Mouse (Mus musculus): ENCODE results near the gene Tgm2.

Tgm2 gene

GRCm38 (mm10) chr2:158141690-158142440 is 4.4 kb downstream of the Tgm2 start:
- DNase-seq (ENCODE audit: low read depth), result no peak

DNA sequence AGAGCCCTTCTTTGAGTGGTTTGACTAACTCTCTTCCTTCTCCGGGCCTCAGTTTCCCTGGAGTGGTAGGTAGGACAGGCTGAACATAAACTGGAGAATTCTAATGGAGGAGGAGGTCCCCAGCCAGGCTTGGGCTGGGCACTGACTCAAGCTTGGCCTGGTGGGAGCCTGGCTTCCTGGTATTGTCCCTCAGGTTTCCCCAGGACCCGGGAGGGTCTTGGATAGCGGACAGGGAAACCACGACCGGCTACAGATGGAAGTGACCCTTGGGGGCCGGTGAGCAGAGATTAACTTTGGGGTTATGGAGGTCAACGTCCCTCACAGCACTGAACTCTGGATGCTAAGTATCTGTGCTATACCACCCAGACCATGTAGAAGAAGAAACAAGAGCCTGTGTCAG is 5.0 kb downstream of the Tgm2 start:
- DNase-seq (ENCODE audit: low read depth), result no peak

DNA sequence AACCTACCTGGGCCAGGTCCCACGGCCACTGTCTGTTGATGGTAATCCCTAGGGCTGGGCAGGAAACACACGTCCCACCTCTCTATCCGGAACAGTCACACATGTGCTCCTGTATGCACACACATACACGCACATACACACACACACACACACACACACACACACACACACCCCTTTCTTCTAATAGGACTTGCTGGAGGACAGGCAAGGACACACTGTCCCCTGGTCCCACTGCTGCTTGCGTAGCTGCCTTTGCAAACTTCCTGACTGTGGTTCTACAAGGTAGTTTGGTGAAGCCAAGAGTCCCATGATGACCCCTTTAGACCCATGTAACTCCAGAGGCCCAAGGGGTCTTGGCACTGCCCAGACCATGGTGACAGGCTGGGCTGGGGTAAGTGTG is 5.6 kb downstream of the Tgm2 start:
- no peak for DNase-seq (ENCODE audit: low read depth)

GRCm38 (mm10) chr2:158139628-158140027 is 6.6 kb downstream of the Tgm2 start:
- peak; percentile 93 for DNase-seq (ENCODE audit: low read depth)

- no peak for DNase-seq (ENCODE audit: low read depth)
These were observed 7.5 kb downstream of the Tgm2 start for GRCm38 (mm10) chr2:158138778-158139177.

DNA sequence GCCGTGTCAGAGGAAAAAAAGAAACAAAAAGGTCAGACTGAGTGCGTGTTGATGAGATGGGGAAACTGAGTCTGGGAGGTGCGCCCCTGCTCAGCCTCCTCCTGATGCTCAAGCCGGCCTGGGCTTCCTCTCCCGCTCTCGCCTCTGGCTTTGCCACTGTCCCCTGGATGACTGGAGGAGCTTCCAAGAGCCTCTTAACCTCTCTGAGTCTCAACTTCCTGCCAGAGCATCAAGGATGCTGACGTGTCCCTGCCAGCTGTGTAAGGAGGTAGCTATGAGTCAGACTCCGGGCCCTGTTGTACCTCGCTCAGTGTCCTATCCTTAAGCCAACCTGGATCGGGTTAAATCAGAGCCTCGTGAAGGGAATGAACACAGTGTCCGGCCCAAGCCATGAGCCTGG is 8.5 kb downstream of the Tgm2 start:
- DNase-seq (ENCODE audit: low read depth), result peak; percentile 39

DNA sequence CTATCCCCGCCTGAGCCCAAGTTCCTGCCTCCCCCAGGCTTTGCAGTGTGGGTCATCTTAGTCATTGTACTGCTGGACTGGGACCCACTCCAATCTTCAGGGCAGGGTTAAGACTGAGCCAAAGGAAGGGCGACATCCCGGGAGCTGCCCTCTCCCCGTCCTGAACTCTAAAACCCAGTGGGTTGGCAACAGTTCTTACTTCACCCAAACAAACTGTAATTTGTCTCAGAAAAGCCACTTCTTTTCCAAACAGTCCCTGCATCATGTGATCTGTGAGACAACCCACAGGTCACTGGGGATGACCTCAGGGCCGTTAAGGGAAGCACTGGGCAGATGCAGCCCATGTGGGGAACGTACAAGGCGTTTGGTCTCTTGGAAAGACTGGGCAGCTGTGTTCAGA is 10.0 kb downstream of the Tgm2 start:
- DNase-seq (ENCODE audit: low read depth), result peak; percentile 65

DNA sequence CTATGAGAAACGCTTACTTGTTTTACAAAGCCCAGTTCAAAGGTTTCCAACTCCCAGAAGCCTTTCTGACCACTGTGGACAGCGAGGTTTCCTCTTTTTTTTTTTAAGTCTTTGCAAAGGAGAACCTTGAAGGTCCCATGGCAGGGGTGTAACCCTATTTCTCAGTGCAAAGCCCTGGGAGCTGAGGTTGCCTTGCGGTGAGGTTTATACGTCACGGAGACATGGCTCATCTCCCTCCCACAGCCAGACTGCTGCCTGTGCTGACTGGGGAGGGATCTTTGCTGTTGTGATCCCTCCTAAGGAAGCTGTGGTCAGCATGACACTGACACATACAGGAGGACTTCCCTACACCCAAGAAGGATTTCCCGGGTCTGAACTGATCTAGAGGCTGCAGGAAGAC is 13.2 kb downstream of the Tgm2 start:
- DNase-seq (ENCODE audit: low read depth), result no peak

GRCm38 (mm10) chr2:158132320-158132719 is 13.9 kb downstream of the Tgm2 start:
- no peak for DNase-seq (ENCODE audit: low read depth)

DNA sequence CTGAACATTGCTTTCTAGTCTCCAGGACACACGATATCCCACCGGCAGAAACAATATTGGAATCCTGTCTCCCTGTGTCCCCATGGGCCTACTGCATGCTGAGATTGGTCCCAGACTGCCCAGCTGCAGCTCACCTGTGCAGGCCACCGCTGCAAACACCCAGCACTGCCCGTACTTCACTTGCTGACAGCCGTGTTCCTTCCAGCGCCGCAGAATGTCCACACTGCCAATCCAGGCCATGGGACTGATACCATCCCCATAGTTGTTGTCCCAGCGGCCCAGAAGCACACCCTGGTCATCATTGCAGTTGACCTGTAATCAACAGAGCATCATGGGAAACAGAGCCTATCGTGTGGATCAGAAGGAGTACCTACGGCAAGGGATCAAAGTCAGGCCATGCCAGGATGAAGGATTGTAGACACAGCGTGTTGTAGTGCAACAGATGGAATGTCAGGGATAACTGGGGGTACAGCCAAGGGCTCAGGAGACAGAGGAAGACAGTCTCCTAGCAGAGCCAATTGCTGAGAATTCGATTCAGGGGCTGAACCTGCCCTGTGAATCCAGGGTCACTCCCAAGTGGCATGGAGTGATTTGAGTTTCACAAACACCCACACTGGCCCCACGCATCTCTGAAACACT is 14.9 kb downstream of the Tgm2 start:
- no peak for DNase-seq (ENCODE audit: low read depth)

DNA sequence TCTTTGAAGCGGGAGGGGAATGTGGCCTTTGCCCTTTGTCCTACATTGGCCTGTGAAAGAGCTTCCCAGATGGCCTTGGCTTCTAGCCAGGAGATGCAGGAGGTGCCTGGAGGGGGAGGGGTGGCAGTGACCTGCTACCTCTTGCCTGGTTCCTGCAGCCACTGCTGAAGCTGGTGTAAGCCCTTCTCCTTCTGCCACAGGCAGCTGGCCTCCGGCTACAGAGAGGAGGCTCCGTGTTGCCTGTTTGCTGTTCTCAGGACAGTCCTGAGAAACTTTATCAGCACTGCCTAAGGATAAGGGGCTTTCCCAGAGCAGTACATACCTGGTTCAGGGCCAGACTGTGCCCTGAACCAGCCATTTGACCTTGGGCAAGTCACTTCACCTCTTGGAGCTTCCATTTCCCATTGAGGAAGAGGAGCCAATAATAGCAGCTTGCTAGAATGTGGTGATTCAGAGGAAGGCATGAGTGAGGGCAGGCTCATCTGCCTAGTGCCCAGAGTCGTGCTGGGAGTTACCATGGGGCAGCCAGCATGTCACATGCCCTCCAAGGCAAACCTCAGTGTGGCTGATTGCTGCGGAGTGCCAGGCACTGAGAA is 15.7 kb downstream of the Tgm2 start:
- DNase-seq (ENCODE audit: low read depth), result peak; percentile 34

DNA sequence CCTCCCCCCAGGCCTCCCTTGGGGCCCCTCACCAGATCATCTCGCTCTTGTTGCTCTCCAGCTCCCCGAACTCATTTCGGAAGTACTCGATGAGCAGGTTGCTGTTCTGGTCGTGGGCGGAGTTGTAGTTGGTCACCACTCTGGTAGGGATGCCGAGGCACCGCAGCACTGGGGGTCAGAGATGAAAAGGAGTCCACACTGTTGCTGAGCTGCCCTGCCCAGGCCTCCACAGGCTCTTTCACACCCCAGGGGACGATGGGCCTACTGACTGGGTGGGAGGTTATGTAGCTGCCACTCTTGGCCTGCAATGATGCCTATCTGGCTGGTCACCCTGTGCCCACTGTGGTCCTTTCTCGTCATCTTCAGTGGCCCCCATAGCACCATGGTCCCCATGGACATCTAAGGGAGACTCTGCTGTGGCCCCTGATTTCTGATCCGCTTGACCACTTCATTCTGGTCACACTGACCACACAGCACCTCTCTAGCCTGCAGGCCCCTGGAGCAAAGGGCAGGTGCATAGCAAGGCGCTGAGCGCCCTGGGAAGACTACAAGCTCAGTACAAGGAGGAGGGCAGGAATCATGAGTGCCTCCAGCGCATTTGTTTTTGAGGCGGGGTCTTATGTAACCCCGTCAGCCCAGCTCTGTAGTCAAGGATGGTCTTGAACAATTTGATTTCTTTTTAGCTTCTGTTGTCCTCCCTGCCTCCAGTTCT is 16.8 kb downstream of the Tgm2 start:
- DNase-seq (ENCODE audit: low read depth), result no peak

GRCm38 (mm10) chr2:158128461-158129130 is 17.6 kb downstream of the Tgm2 start:
- no peak for DNase-seq (ENCODE audit: low read depth)

DNA sequence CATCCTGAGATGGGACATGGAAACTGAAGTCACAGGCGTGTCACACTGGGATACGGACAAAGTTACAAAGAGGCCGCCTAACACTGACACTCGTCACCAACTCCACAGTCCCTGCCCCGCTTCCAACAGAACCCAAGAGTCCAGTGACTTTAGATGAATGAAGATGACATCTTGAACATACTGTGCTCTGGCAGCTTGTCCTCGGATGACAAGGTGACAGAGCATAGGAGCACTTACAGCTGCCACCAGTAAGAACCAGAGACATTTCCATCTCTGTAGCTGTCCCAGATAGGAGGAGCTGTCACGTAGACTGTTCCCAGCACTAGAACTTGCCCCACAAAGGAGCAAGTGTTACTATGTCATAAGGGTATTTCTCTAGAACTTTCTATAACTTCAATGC is 18.4 kb downstream of the Tgm2 start:
- no peak for DNase-seq (ENCODE audit: low read depth)

- DNase-seq (ENCODE audit: low read depth), result no peak
These were observed 19.0 kb downstream of the Tgm2 start for GRCm38 (mm10) chr2:158127245-158127644.

DNA sequence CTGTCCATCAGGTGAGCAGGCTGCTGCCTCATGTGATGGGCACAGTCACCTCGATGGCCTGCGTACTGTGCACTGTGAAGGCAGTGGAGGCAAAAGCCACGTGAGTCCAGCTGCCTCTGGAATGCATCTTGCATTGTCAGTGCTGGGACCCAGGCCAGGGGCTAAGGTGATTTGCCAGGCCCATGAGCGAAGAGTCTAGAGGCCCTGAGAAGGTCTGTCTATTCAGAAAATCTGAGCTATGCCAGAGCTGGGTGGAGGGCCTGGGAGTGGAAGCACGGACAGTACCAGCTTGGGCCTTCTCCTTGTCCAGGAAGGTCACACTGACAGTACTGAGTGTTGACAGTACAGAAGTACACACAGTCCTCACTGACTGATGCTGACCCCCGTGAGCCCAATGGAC is 23.4 kb downstream of the Tgm2 start:
- DNase-seq (ENCODE audit: low read depth), result no peak

- no peak for DNase-seq (ENCODE audit: low read depth)
These were observed 24.4 kb downstream of the Tgm2 start for GRCm38 (mm10) chr2:158121645-158122326.

- DNase-seq (ENCODE audit: low read depth), result peak; percentile 48
These were observed 25.4 kb downstream of the Tgm2 start for GRCm38 (mm10) chr2:158120868-158121267.

DNA sequence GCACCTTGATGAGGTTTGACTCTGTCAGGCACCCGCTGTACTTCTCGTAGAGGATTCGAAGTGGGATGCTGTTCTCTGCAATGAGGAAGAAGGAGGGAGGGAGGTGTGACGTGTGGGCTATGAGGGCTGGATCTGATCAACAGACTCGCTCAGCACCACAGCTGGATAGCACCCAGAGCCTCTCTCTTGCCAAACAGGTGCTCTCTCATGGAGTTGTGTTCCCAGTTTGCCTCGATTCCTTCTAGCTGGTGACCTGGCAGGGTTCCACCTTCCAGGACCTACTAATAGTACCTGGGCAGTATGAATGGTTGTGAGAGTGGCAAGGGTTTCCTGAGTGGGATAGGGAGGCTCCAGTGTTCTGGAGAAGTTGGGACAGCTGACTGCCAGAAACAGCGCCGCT is 26.0 kb downstream of the Tgm2 start:
- DNase-seq (ENCODE audit: low read depth), result no peak

DNA sequence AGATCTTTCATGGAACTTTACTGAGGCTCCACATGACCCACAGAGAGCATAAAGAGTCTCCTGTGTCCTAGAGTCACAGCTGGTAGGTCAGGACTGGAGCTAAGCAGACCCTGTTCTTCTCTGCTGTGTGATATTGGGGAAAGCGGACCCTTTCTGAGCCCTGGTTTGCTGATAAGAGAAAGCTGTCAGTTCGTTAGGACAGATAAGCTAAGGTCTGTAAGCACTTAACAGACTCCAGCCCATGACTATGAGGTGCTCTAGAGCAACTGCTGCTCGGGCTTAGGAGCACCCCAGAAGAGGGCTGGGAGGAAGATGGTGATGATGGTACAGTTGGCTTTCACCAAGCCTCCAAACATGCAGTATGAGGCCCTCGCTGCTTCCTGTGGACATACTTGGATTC is 27.1 kb downstream of the Tgm2 start:
- DNase-seq (ENCODE audit: low read depth), result no peak

DNA sequence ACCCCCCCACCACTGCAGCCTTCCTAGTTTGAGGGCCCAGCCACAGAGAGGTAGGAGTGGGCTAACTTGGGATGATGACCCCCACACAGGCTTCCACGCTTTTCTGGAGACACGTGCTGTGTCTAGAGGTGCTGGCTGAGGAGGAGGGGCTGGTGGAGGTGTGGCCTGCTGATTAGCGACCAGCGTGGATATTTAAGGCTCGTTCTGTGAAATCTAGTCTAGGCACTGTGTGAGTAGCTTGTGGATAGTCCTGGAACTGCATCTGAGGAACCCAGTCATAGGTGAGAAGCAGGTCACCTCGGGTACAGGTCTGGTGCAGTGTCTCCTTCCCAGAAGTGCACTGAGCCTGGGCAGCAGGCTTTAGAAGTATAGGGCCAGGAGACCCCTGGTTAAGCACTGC is 29.6 kb downstream of the Tgm2 start:
- no peak for DNase-seq (ENCODE audit: low read depth)
